Mouse (Mus musculus): ENCODE results near the gene Ccdc169. TPM values are rescaled to one million over a fixed set of nuclear protein-coding genes. Genes with fewer than 3 reads are reported as not detected.

The Ccdc169 gene
- polyA plus RNA-seq (2014; fragmentation: Nextera tagmentation; extraction: Ambion mirVana), result 0.08 TPM in 1 of 2 replicates, not detected in the other

- Histone ChIP-seq H3K27ac (ENCODE audit: low read depth, low read length) (no peak within 1 kb of the TSS), H3K36me3 (ENCODE audit: control insufficient read depth, insufficient read depth, low read length) (peaks cover 18% of the 10 kb centered on the region), H3K4me2 (no peak within 1 kb of the TSS), H3K4me3 (ENCODE audit: low read depth, low read length) (no peak within 1 kb of the TSS), H3K4me1 (replicated peaks; ENCODE audit: control insufficient read depth, insufficient read depth, low read length) (no peaks in the 10 kb centered on the region), H3K9ac (ENCODE audit: low read depth, low read length) (no peak within 1 kb of the TSS), H3K27me3 (replicated peaks; ENCODE audit: control insufficient read depth, insufficient read depth, low read length) (no peaks in the 10 kb centered on the region), H3K9me3 (ENCODE audit: control insufficient read depth, low read length) (no peaks in the 10 kb centered on the region)
- DNase-seq (ENCODE audit: low spot score) (no peak), ATAC-seq (replicated peaks; ENCODE audit: low FRiP score) (no peak)
Measured at GRCm38 (mm10) chr3:55137039-55137438, at the start of gene Ccdc169. Ccdc169 (plus strand) TSS chr3:55137339.

- no peak for DNase-seq (ENCODE audit: low spot score)
- Histone ChIP-seq H3K27me3 (replicated peaks; ENCODE audit: control insufficient read depth, insufficient read depth, low read length) (no peaks in the 10 kb centered on the region), H3K4me1 (replicated peaks; ENCODE audit: control insufficient read depth, insufficient read depth, low read length) (no peaks in the 10 kb centered on the region), H3K4me2 (no peak overlapping the region), H3K36me3 (ENCODE audit: control insufficient read depth, insufficient read depth, low read length) (no peaks in the 10 kb centered on the region), H3K4me3 (ENCODE audit: low read depth, low read length) (no peak overlapping the region), H3K9ac (ENCODE audit: low read depth, low read length) (no peak overlapping the region), H3K27ac (ENCODE audit: low read depth, low read length) (no peak overlapping the region), H3K9me3 (ENCODE audit: control insufficient read depth, low read length) (no peaks in the 10 kb centered on the region)
- 65% methylated on average over 4 of the region's 4 CpGs for WGBS
- ATAC-seq (replicated peaks; ENCODE audit: low FRiP score), result no peak
Measured at GRCm38 (mm10) chr3:55087360-55087759, 49.8 kb upstream of the Ccdc169 start.

GRCm38 (mm10) chr3:55088359-55088758, 48.8 kb upstream of the Ccdc169 start:
- DNase-seq (ENCODE audit: low spot score), result no peak
- no peaks in the 10 kb centered on the region for H3K36me3 ChIP-seq (ENCODE audit: control insufficient read depth, insufficient read depth, low read length)
- H3K4me3 ChIP-seq (ENCODE audit: low read depth, low read length), result no peak overlapping the region
- no peaks in the 10 kb centered on the region for H3K27me3 ChIP-seq (replicated peaks; ENCODE audit: control insufficient read depth, insufficient read depth, low read length)
- no peak overlapping the region for H3K4me2 ChIP-seq
- no peak overlapping the region for H3K27ac ChIP-seq (ENCODE audit: low read depth, low read length)
- no peaks in the 10 kb centered on the region for H3K4me1 ChIP-seq (replicated peaks; ENCODE audit: control insufficient read depth, insufficient read depth, low read length)
- ATAC-seq (replicated peaks; ENCODE audit: low FRiP score), result no peak
- no peak overlapping the region for H3K9ac ChIP-seq (ENCODE audit: low read depth, low read length)
- WGBS, result 66% methylated on average over 4 of the region's 4 CpGs
- no peaks in the 10 kb centered on the region for H3K9me3 ChIP-seq (ENCODE audit: control insufficient read depth, low read length)

- no peaks in the 10 kb centered on the region for H3K27me3 ChIP-seq (replicated peaks; ENCODE audit: control insufficient read depth, insufficient read depth, low read length)
- no peak overlapping the region for H3K9ac ChIP-seq (ENCODE audit: low read depth, low read length)
- WGBS, result 67% methylated on average over 3 of the region's 3 CpGs
- no peaks in the 10 kb centered on the region for H3K36me3 ChIP-seq (ENCODE audit: control insufficient read depth, insufficient read depth, low read length)
- no peak overlapping the region for H3K4me2 ChIP-seq
- H3K4me1 ChIP-seq (replicated peaks; ENCODE audit: control insufficient read depth, insufficient read depth, low read length), result no peaks in the 10 kb centered on the region
- no peak overlapping the region for H3K4me3 ChIP-seq (ENCODE audit: low read depth, low read length)
- DNase-seq (ENCODE audit: low spot score), result no peak
- ATAC-seq (replicated peaks; ENCODE audit: low FRiP score), result no peak
- no peaks in the 10 kb centered on the region for H3K9me3 ChIP-seq (ENCODE audit: control insufficient read depth, low read length)
- no peak overlapping the region for H3K27ac ChIP-seq (ENCODE audit: low read depth, low read length)
Measured at GRCm38 (mm10) chr3:55088843-55089242, 48.3 kb upstream of the Ccdc169 start.

- H3K27me3 ChIP-seq (replicated peaks; ENCODE audit: control insufficient read depth, insufficient read depth, low read length), result no peaks in the 10 kb centered on the region
- H3K9ac ChIP-seq (ENCODE audit: low read depth, low read length), result no peak overlapping the region
- no peak for ATAC-seq (replicated peaks; ENCODE audit: low FRiP score)
- no peak for DNase-seq (ENCODE audit: low spot score)
- no peak overlapping the region for H3K4me3 ChIP-seq (ENCODE audit: low read depth, low read length)
- H3K4me1 ChIP-seq (replicated peaks; ENCODE audit: control insufficient read depth, insufficient read depth, low read length), result no peaks in the 10 kb centered on the region
- no peaks in the 10 kb centered on the region for H3K9me3 ChIP-seq (ENCODE audit: control insufficient read depth, low read length)
- H3K36me3 ChIP-seq (ENCODE audit: control insufficient read depth, insufficient read depth, low read length), result no peaks in the 10 kb centered on the region
- 78% methylated on average over 4 of the region's 4 CpGs for WGBS
- no peak overlapping the region for H3K4me2 ChIP-seq
- H3K27ac ChIP-seq (ENCODE audit: low read depth, low read length), result no peak overlapping the region
Measured at GRCm38 (mm10) chr3:55089291-55089690, 47.8 kb upstream of the Ccdc169 start.

- WGBS, result 51% methylated on average over 1 of the region's 1 CpGs
- ATAC-seq (replicated peaks; ENCODE audit: low FRiP score) (no peak), DNase-seq (ENCODE audit: low spot score) (no peak)
- H3K9ac ChIP-seq (ENCODE audit: low read depth, low read length), result no peak overlapping the region
- H3K9me3 ChIP-seq (ENCODE audit: control insufficient read depth, low read length), result no peaks in the 10 kb centered on the region
- H3K4me2 ChIP-seq, result no peak overlapping the region
- no peaks in the 10 kb centered on the region for H3K36me3 ChIP-seq (ENCODE audit: control insufficient read depth, insufficient read depth, low read length)
- no peaks in the 10 kb centered on the region for H3K4me1 ChIP-seq (replicated peaks; ENCODE audit: control insufficient read depth, insufficient read depth, low read length)
- H3K27ac ChIP-seq (ENCODE audit: low read depth, low read length), result no peak overlapping the region
- H3K27me3 ChIP-seq (replicated peaks; ENCODE audit: control insufficient read depth, insufficient read depth, low read length), result no peaks in the 10 kb centered on the region
- H3K4me3 ChIP-seq (ENCODE audit: low read depth, low read length), result no peak overlapping the region
Measured at GRCm38 (mm10) chr3:55093161-55093560, 44.0 kb upstream of the Ccdc169 start.

- no peaks in the 10 kb centered on the region for H3K9me3 ChIP-seq (ENCODE audit: control insufficient read depth, low read length)
- no peaks in the 10 kb centered on the region for H3K36me3 ChIP-seq (ENCODE audit: control insufficient read depth, insufficient read depth, low read length)
- H3K4me3 ChIP-seq (ENCODE audit: low read depth, low read length), result no peak overlapping the region
- no peaks in the 10 kb centered on the region for H3K4me1 ChIP-seq (replicated peaks; ENCODE audit: control insufficient read depth, insufficient read depth, low read length)
- WGBS, result 54% methylated on average over 8 of the region's 8 CpGs
- H3K27ac ChIP-seq (ENCODE audit: low read depth, low read length), result no peak overlapping the region
- no peaks in the 10 kb centered on the region for H3K27me3 ChIP-seq (replicated peaks; ENCODE audit: control insufficient read depth, insufficient read depth, low read length)
- no peak overlapping the region for H3K4me2 ChIP-seq
- no peak for DNase-seq (ENCODE audit: low spot score)
- ATAC-seq (replicated peaks; ENCODE audit: low FRiP score), result no peak
- no peak overlapping the region for H3K9ac ChIP-seq (ENCODE audit: low read depth, low read length)
Measured at GRCm38 (mm10) chr3:55095968-55096654, 41.0 kb upstream of the Ccdc169 start.

GRCm38 (mm10) chr3:55096655-55097005, 40.5 kb upstream of the Ccdc169 start:
- Histone ChIP-seq H3K36me3 (ENCODE audit: control insufficient read depth, insufficient read depth, low read length) (no peaks in the 10 kb centered on the region), H3K27me3 (replicated peaks; ENCODE audit: control insufficient read depth, insufficient read depth, low read length) (no peaks in the 10 kb centered on the region), H3K27ac (ENCODE audit: low read depth, low read length) (no peak overlapping the region), H3K4me2 (no peak overlapping the region), H3K9ac (ENCODE audit: low read depth, low read length) (no peak overlapping the region), H3K4me1 (replicated peaks; ENCODE audit: control insufficient read depth, insufficient read depth, low read length) (no peaks in the 10 kb centered on the region), H3K4me3 (ENCODE audit: low read depth, low read length) (no peak overlapping the region), H3K9me3 (ENCODE audit: control insufficient read depth, low read length) (no peaks in the 10 kb centered on the region)
- ATAC-seq (replicated peaks; ENCODE audit: low FRiP score) (no peak), DNase-seq (ENCODE audit: low spot score) (no peak)
- WGBS, result 64% methylated on average over 2 of the region's 2 CpGs

- no peak for ATAC-seq (replicated peaks; ENCODE audit: low FRiP score)
- Histone ChIP-seq H3K4me3 (ENCODE audit: low read depth, low read length) (no peak overlapping the region), H3K4me2 (no peak overlapping the region), H3K36me3 (ENCODE audit: control insufficient read depth, insufficient read depth, low read length) (no peaks in the 10 kb centered on the region), H3K27me3 (replicated peaks; ENCODE audit: control insufficient read depth, insufficient read depth, low read length) (no peaks in the 10 kb centered on the region), H3K27ac (ENCODE audit: low read depth, low read length) (no peak overlapping the region), H3K9ac (ENCODE audit: low read depth, low read length) (no peak overlapping the region), H3K4me1 (replicated peaks; ENCODE audit: control insufficient read depth, insufficient read depth, low read length) (no peaks in the 10 kb centered on the region), H3K9me3 (ENCODE audit: control insufficient read depth, low read length) (no peaks in the 10 kb centered on the region)
- no peak for DNase-seq (ENCODE audit: low spot score)
- WGBS, result 73% methylated on average over 2 of the region's 2 CpGs
Measured at GRCm38 (mm10) chr3:55097186-55097585, 40.0 kb upstream of the Ccdc169 start.
